Mouse (Mus musculus) granulocyte monocyte progenitor cell, adult 5-6 weeks (primary cell): ENCODE measurements around the gene Pnp2. TPM values are rescaled to one million over a fixed set of nuclear protein-coding genes. Genes with fewer than 3 reads are reported as not detected.
"Not testable (repeated sequence)": the region's sequence is repeated elsewhere in the genome, so short reads cannot be mapped to it uniquely, and the experiment has no call there.

ENCODE experiments used
- ATAC-seq: replicated peaks from 2 replicates; pipeline ENCODE4 v1.8.0; 2016; ENCODE audit warnings: mild to moderate bottlenecking, moderate TSS enrichment, inconsistent platforms; ENCODE audit not compliant: poor library complexity, severe bottlenecking
- total RNA-seq, 2 experiments: library from RNA; stranded (forward) in 1 of 2; stranded (reverse) in 1 of 2; fragments of 200-712, 200-1000 nt in 1 of 2; fragments of >200 nt in 1 of 2; fragmentation: Nextera tagmentation in 1 of 2; gene quantifications; 2 replicates each; pipeline ENCODE4 v1.2.3; 2014 to 2017

Gene Pnp2
- total RNA-seq, 2 experiments from 2014 or later, result 5.3 to 16.2 TPM

DNA sequence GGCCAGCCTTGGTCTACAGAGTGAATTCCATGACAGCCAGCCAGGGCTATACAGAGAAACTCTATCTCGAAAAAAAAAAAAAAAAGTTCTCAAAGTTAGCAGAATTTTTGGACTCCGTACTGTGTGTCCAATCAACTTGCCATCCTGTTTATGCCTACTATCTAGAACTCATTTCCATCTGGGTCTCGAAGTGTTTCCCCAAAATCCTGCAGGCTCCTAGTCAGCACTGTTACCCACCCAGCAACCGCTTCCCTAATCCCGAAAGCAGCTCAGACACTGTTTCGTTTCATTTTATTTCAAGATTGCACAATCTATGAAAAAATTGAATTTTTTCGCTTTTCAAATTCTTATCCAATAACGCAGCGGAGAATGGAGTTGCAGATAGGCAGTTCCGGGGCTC is 305 bp upstream of the Pnp2 start:
- peak; percentile 45 for ATAC-seq

GRCm38 (mm10) chr14:50956724-50957123 is 932 bp downstream of the Pnp2 start:
- ATAC-seq, result not testable (repeated sequence)

DNA sequence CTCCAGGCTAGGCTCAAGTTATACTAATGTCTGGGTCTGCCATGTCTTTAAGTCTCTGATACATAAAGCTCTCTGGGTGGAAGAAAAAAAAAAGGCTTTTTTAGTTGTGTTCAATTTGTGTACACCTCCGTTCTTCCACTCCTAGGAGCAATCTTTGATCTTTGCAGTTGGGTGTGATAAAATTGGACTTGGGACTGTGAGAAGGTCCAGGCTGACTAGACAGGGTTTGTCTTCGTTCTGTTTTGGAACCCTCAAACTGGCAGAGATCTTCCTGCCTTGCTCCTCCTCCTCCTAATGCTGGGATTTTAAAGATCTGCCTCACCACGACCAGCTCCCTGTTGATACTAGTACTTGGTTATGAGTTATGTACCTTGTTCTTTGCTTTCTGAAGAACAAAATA is 1.4 kb downstream of the Pnp2 start:
- not testable (repeated sequence) for ATAC-seq

GRCm38 (mm10) chr14:50958289-50958995 is 2.6 kb downstream of the Pnp2 start:
- ATAC-seq, result not testable (repeated sequence)

DNA sequence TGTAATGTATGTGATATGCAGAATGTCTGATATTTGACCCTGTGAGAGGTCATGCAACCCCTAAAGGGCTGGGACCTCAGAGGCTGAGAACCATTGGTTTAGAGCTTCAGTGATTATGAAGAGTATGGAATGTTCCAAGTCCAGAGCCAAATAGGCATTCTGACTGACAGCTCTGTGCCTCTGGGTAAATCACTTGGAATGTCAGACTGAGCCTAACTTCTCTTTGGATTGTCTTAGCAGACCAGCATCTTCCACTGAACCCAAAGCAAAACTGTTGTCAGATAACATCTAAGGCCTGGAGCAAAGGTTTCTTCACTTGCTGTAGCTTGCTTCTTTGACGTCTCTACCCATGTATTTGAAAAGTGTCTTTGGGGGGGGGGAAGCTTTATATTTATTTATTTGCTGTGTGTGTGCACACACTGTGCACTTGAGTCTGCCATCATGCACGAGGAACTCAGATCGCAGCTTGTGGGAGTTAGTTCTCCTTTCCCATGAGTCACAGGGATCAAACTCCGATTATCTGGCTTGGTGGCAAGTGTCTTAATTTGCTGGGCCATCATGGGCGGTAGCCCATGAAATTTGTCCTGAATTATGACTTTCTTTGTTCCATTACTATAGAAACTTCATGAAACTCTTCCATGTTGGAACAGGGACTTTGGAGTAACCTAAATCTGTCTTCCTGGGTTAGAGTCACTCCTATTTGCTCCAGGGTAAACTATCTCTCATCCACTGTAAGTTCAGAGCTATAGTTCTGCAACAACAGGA is 12.6 kb downstream of the Pnp2 start:
- ATAC-seq, result 0 out of 2 replicates have a peak, but pooled peaks have one; percentile 37

GRCm38 (mm10) chr14:50969041-50969440 is 13.2 kb downstream of the Pnp2 start:
- ATAC-seq, result no peak

GRCm38 (mm10) chr14:50969558-50970544 is 14.1 kb downstream of the Pnp2 start:
- peak; percentile 11; the same call in 1 of the 2 replicates for ATAC-seq

DNA sequence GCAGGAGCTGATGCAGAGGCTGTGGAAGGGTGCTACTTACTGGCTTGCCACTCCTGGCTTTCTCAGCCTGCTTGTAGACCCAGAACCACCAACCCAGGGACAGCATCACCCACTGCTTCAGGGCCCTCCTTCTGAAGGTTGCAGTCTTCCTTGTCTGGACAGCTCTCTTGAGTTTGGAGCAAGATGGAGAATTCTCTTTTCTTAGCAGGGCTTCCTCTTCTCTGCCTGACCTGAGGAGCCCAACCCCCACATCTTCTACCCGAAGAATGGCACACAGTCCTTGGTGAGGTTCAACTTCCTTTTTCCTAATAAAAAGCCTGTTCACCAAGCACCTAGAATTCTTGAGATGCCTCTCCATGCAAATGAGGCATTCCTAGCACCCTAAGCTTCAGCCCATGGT is 15.0 kb downstream of the Pnp2 start:
- ATAC-seq, result peak; percentile 69

DNA sequence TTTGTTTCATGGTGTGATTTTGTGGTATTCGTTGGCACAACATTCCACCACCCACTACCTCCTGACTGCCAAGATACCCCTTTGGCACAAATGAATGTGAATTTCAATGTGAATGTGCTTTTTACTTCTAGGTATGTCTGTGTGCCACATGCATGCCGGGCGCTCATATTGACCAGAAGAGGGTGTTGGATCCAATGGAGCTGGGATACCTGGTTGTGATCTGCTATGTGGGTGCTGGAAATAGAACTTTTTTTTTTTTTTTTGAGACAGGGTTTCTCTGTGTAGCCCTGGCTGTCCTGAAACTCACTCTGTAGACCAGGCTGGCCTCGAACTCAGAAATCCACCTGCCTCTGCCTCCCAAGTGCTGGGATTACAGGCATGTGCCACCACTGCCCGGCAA is 17.3 kb downstream of the Pnp2 start:
- not testable (repeated sequence) for ATAC-seq

DNA sequence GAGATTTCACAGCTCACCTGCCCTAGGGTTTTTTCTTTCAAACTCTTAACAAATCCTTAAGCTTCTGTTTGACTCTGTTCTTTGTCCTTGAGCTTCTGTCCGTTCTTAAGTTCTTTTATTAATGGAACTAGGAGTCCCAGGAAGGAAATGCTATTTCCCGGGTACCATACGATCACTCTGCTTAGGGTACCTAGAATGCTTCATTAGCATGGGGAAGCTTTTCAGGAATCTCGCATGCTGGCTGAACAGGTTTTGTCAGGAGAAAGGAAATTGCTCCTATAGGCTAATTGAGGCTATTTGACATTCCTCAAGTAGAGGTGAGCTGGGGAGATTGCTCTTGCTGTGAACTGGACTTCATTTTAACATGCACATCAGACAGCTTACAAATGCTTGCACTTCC is 17.9 kb downstream of the Pnp2 start:
- ATAC-seq, result no peak

DNA sequence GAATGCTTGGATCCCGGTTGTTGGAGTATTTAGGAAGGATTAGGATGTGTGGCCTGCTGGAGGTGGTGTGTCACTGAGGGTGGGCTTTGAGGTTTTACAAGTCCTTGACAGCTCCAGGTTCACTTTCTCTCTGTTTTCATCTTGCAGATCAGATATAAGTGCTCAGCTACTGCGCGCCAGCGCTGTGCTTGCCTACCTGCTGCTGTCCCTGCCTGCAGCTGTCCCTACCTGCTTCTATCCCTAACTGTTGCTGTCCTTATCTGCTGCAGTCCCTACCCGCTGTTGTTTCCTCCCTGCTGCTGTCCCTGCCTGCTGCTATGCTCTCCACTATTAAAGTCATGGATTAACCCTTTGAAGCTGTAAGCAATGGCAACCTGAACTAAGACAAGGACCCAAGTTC is 19.2 kb downstream of the Pnp2 start:
- no peak for ATAC-seq

DNA sequence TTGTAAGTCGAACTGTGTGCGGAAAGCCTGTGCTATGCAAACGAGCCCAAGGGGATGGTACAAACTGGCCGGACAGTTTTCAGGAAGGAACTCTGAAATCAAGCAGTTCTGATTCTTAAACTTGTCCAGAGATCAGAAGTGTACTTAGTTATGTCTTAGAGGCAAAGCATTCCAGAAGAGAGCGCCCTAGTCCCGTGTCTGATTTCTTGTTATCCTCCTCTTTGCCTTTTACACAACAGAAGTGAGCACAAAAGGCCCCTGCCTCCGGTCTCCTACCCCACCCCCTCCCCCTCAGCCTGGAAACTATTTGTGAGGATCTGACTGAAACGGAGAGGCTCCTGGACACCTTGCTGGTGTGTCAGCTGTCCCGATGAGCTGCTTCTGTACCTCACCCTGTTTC is 20.9 kb downstream of the Pnp2 start:
- ATAC-seq, result no peak

- ATAC-seq, result peak; percentile 74
Measured at GRCm38 (mm10) chr14:50978451-50978850, 22.7 kb downstream of the Pnp2 start.

DNA sequence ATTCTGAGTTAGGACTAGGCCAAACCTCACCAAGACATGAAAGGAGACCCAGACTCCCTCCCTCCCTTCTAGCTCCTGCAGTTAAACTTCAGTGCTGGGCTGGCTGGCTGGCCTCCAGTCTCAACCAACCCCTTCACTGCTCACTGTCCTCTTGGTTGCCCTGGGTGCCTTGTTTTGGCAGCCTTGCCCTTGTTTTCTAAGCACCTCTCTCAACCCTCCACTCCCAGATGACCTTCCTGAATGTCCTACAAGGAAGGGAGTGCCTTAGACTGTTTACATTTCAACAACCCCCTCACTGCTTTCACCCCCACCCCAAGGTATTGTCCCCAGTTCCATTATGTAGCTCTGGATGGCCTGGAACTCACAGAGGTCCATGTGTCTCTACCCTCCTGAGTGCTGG is 23.8 kb downstream of the Pnp2 start:
- no peak for ATAC-seq

DNA sequence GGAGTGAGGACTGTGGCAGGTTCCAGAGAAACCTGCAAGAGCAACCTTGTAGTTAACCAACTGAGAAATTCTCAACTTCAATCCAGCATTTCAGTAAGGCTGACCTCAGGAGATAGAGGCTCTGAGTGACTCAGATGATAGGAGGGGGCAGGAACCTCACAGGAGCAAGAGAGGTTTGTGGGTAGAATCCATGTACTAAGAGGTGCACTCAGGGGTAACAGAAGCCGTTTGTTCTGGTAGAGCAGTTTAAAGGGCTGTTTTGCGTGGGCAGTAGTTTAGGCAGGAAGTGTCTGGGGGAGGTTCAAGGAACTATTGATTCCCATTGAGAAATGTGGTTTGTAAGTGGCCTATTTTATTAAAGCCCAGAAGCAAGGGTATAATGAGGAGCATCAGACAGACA is 25.4 kb downstream of the Pnp2 start:
- ATAC-seq, result peak; percentile 20; the same call in 1 of the 2 replicates

GRCm38 (mm10) chr14:50981837-50982236 is 26.0 kb downstream of the Pnp2 start:
- ATAC-seq, result no peak

- no peak for ATAC-seq
Measured at GRCm38 (mm10) chr14:50987668-50988067, 31.9 kb downstream of the Pnp2 start.

GRCm38 (mm10) chr14:50991037-50991436 is 35.2 kb downstream of the Pnp2 start:
- ATAC-seq, result 0 out of 2 replicates have a peak, but pooled peaks have one; percentile 12

DNA sequence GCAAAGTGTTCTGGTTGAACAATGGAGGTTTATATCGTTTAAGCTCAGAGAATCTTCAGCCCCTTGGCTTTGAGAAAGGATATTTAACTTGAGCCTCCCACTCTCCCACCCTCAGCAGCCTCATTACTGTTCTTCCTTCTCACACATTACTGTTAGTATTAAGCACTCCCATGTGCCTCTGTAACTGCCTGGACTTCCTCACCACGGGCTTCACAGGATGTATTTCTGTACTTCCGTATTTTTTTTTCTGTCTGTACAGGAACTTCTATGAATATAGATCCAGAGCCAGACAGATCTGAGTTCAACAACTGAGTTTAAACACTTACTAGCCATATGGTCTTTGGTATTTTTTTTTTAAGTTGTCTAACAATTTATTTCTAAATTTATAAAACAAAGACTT is 41.3 kb downstream of the Pnp2 start:
- ATAC-seq, result peak; percentile 96

- peak; percentile 76 for ATAC-seq
Measured at GRCm38 (mm10) chr14:50997999-50998666, 42.3 kb downstream of the Pnp2 start.
